Mouse (Mus musculus) G1E (cell line): ENCODE measurements around the gene Ints3. TPM values are rescaled to one million over a fixed set of nuclear protein-coding genes. Genes with fewer than 3 reads are reported as not detected.

Experiments
- ATAC-seq: 2 replicates; pipeline ENCODE4 v1.8.0; 2016; ENCODE audit warnings: mild to moderate bottlenecking; ENCODE audit not compliant: insufficient number of reproducible peaks, poor library complexity, low FRiP score, severe bottlenecking; ENCODE audit errors: extremely low read depth
- DNase-seq: peaks from one replicate; pipeline ENCODE4 v3.0.0; 2012; ENCODE audit warnings: low spot score
- H3K27me3 ChIP-seq: 2 replicates; pipeline ENCODE4 v1.6.1; 2012; ENCODE audit warnings: mild to moderate bottlenecking, low read length, inconsistent platforms; ENCODE audit not compliant: insufficient read depth
- H3K36me3 ChIP-seq: replicated peaks from 2 replicates; pipeline ENCODE3; 2012; ENCODE audit warnings: mild to moderate bottlenecking, inconsistent platforms
- H3K4me1 ChIP-seq: 2 replicates; pipeline ENCODE4 v1.6.1; 2012; ENCODE audit warnings: low read depth, low read length, inconsistent platforms, mixed read lengths; ENCODE audit not compliant: insufficient read depth
- H3K4me3 ChIP-seq: 2 replicates; pipeline ENCODE4 v1.5.1; 2012; ENCODE audit warnings: low read depth, mild to moderate bottlenecking, inconsistent platforms, low read length, moderate library complexity, mixed read lengths
- H3K9me3 ChIP-seq: replicated peaks from 2 replicates; pipeline ENCODE4 v1.6.1; 2012; ENCODE audit warnings: inconsistent platforms
- CTCF ChIP-seq: IDR thresholded peaks from 2 replicates; pipeline ENCODE4 v1.5.1; 2012; ENCODE audit warnings: low read depth, low read length, inconsistent platforms, mixed read lengths
- GATA1 ChIP-seq: IDR thresholded peaks from 2 replicates; pipeline ENCODE4 v1.6.1; 2012; ENCODE audit warnings: borderline replicate concordance, low read length, inconsistent platforms, mixed read lengths
- GATA2 ChIP-seq: IDR thresholded peaks from 2 replicates; pipeline ENCODE4 v1.6.1; 2012; ENCODE audit warnings: low read depth, low read length, inconsistent platforms, borderline replicate concordance
- POLR2AphosphoS5 ChIP-seq: IDR thresholded peaks from 2 replicates; pipeline ENCODE4 v1.6.1; 2012; ENCODE audit warnings: low read depth, low read length, inconsistent platforms; ENCODE audit not compliant: insufficient replicate concordance
- TAL1 ChIP-seq: conservative IDR thresholded peaks from 2 replicates; pipeline ENCODE4 v1.6.1; 2012; ENCODE audit warnings: low read depth, low read length, inconsistent platforms, mixed read lengths
- polyA plus RNA-seq: library from polyadenylated mRNA; stranded (reverse); fragments of >175 nt; gene quantifications from 2 replicates; pipeline ENCODE4 v1.2.3, GENCODE M21; 2012
- total RNA-seq, 2 experiments: library from RNA; stranded (forward) in 1 of 2; stranded (reverse) in 1 of 2; fragments of 200-1000 nt in 1 of 2; fragments of >200 nt in 1 of 2; fragmentation: Nextera tagmentation in 1 of 2; gene quantifications; 2 replicates each; pipeline ENCODE4 v1.2.3; 2014 to 2017

Gene Ints3
- total and polyA plus RNA-seq, 3 experiments, result 30.8 to 36.7 (median 36.2) TPM

DNA sequence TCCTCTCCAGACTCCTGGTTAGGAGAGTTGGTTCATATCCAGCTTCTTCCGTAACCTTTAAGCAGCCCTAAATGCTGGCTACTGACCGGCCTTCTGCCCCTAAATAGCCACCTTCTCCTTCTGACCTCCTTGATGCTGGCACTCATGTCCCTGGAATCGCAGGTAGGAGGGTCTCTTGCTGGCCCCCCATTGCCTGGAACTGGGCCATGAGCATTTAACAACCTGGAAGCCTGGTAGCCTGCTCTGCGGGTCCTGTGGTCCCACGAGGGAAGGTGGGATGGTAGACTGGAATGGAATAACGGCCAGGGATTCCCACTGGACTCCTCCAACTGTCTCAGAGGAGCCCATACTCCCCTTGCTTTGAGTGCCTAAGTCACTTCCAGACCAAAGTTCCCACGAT lies 61.6 kb downstream of the Ints3 start:
- ATAC-seq, result no peak
- no peak overlapping the region for H3K4me3 ChIP-seq
- H3K4me1 ChIP-seq, result peaks cover 9% of the 10 kb centered on the region
- no peak for DNase-seq
- H3K9me3 ChIP-seq, result no peaks in the 10 kb centered on the region
- peaks cover 32% of the 10 kb centered on the region for H3K27me3 ChIP-seq
- no peaks in the 10 kb centered on the region for H3K36me3 ChIP-seq
- no peak for TF ChIP-seq CTCF
- no peak for TF ChIP-seq TAL1
- TF ChIP-seq GATA2, result no peak
- TF ChIP-seq GATA1, result no peak
- TF ChIP-seq POLR2AphosphoS5, result no peak

DNA sequence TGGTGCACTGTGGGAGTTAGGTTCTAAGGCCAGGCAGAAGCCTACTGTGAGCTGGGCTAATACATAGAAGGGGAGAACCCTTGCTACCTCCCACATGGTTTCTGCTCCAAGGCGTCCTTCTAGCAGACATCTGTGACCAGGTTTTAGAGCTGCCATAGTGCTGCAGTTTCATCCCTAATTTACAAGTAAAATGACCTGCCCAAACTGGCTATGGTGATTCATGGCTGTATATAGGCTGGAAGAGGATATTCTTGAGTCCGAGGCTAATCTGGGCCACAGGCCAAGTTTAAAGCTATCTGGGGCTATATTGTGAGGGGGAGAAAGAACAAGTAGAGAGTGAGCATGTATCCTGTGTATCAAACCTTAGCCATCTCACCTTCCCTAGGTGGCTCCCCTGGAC lies 64.4 kb downstream of the Ints3 start:
- no peak for DNase-seq
- H3K4me3 ChIP-seq, result no peak overlapping the region
- H3K9me3 ChIP-seq, result no peaks in the 10 kb centered on the region
- no peak for TF ChIP-seq GATA2
- no peak for TF ChIP-seq TAL1
- no peak for TF ChIP-seq CTCF
- TF ChIP-seq POLR2AphosphoS5, result no peak
- TF ChIP-seq GATA1, result no peak
- ATAC-seq, result no peak
- no peaks in the 10 kb centered on the region; the same call in 1 of the 2 replicates for H3K4me1 ChIP-seq
- peaks cover 19% of the 10 kb centered on the region for H3K27me3 ChIP-seq
- peaks cover 3% of the 10 kb centered on the region for H3K36me3 ChIP-seq

DNA sequence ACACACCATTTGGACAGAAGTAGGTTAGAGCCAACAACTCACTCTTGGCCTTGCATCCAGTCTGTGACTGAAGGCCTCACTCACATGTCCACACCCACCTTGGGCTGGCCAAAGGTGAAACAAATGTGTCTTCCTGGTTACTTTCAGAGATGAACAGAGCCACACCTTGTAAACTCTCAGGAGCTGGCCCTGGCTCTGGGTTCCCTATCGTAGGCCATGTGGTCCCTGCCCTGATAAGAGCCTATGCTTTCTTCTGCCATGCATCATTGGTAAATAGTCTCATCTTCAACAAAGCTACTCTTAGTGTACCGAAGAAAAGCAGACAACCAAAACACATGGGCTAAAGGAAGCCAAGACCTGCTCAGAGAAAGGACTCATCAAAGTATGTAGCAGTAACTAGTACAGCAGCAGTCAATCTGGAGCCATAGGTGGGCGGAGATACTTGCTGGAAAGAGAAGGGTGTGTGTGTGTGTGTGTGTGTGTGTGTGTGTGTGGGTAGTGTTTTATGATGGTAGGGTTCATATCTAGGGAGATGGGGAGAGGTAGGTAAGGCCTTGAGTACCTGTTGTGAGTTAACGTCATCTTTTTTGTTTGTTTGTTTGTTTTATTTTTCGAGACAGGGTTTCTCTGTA lies 66.3 kb downstream of the Ints3 start:
- Histone ChIP-seq H3K27me3 (peaks cover 12% of the 10 kb centered on the region), H3K9me3 (no peaks in the 10 kb centered on the region), H3K4me1 (no peaks in the 10 kb centered on the region), H3K36me3 (peaks cover 12% of the 10 kb centered on the region), H3K4me3 (no peak overlapping the region)
- no peak for DNase-seq
- ATAC-seq, result no peak
- TF ChIP-seq GATA2 (no peak), GATA1 (no peak), CTCF (no peak), POLR2AphosphoS5 (no peak), TAL1 (no peak)

DNA sequence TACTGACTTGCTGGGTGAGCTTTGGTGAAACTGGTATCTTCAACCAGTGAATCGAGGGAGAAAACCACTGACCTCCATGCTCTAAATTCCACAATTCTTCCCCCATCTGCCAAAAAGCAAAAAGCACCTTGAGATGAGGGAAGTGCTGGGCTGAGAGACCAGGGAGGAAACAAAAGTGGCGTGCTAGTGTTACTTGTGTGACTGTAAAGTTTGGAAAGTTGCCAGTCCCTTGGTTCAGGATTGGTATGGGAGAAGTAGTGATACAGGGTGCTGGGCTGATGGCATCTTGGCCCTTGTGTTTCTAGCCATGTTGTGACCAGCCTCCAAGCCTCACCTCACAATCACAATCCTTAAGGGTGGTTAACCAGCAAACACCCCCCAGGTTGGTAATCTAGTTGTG lies 71.1 kb downstream of the Ints3 start:
- Histone ChIP-seq H3K4me1 (no peaks in the 10 kb centered on the region), H3K4me3 (no peak overlapping the region), H3K36me3 (peaks cover 50% of the 10 kb centered on the region), H3K27me3 (no peaks in the 10 kb centered on the region), H3K9me3 (no peaks in the 10 kb centered on the region)
- DNase-seq (no peak), ATAC-seq (no peak)
- TF ChIP-seq TAL1 (no peak), POLR2AphosphoS5 (no peak), CTCF (no peak), GATA2 (no peak), GATA1 (no peak)

DNA sequence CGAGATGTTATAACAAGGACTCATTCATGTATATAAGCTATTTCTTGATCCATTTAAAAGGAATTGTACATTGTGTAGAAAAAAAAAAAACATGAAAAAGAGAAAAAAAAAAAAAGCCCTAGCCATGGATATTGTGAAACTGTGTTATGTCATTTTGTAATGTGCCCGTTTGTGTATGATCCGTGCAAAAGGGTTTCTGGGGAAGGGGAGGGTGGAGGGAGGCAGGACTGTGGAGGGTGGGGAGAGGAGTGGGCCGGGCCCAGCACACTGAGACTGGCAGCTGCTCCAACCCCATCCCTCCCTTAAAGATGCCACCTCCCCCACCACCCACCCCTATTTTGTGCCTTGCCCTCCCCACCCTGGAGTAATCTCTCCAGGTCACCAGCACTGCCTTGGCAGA lies 71.9 kb downstream of the Ints3 start:
- Histone ChIP-seq H3K27me3 (no peaks in the 10 kb centered on the region), H3K4me1 (no peaks in the 10 kb centered on the region), H3K36me3 (peaks cover 58% of the 10 kb centered on the region), H3K4me3 (no peak overlapping the region), H3K9me3 (no peaks in the 10 kb centered on the region)
- no peak for ATAC-seq
- TF ChIP-seq POLR2AphosphoS5, result no peak
- no peak for TF ChIP-seq GATA1
- no peak for TF ChIP-seq GATA2
- no peak for DNase-seq

DNA sequence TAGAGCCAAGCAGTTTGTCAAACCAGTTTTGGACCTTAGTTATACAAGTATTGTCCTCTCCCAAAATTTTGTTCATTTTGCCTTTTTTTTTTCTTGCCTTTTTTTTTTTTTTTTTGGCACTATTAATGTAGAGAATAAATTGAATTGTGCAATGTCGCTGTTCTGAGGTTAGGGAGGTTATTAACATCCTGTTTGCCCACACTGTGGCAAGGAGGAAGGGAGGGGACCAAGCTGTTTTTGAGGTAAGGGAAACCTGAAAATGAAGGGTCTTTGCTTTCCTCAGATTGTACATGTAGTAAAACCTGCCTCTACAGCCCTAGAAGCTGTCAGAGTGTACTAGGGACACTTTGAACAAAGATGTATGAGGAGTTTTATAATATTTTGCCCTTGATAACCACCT lies 74.2 kb downstream of the Ints3 start:
- H3K4me1 ChIP-seq, result no peaks in the 10 kb centered on the region
- no peak for ATAC-seq
- TF ChIP-seq GATA1 (no peak), CTCF (no peak), GATA2 (no peak), POLR2AphosphoS5 (no peak), TAL1 (no peak)
- no peak for DNase-seq
- H3K36me3 ChIP-seq, result peaks cover 78% of the 10 kb centered on the region
- no peaks in the 10 kb centered on the region for H3K9me3 ChIP-seq
- no peak overlapping the region for H3K4me3 ChIP-seq
- H3K27me3 ChIP-seq, result no peaks in the 10 kb centered on the region

DNA sequence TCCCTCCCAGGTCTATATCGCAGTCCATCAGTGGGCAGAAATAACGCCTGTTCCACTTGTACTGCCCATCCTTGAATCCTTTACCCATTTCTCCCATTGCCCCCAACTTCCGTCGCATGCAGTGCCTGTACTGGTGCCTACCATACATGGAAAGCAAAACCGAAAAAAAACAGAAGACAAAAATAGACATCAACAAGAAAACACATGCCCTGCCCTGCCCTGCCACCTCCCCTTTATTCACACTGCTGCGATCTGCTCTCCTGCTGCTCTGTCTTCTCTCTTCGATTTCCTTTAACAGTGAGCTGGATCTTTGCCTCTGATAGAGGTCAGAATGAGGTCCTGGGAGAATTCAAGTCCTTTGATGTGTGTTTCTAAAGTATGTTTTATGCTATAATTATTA lies 75.5 kb downstream of the Ints3 start:
- no peak for DNase-seq
- H3K27me3 ChIP-seq, result no peaks in the 10 kb centered on the region
- no peak for TF ChIP-seq POLR2AphosphoS5
- no peak for TF ChIP-seq TAL1
- TF ChIP-seq GATA1, result no peak
- no peak for TF ChIP-seq GATA2
- TF ChIP-seq CTCF, result no peak
- H3K4me3 ChIP-seq, result no peak overlapping the region
- no peaks in the 10 kb centered on the region for H3K4me1 ChIP-seq
- no peak for ATAC-seq
- no peaks in the 10 kb centered on the region for H3K9me3 ChIP-seq
- peaks cover 87% of the 10 kb centered on the region for H3K36me3 ChIP-seq
